Mouse (Mus musculus): ENCODE results near the gene Ifitm3. TPM values are rescaled to one million over a fixed set of nuclear protein-coding genes. Genes with fewer than 3 reads are reported as not detected.

The Ifitm3 gene
- polyA plus RNA-seq, 1 experiment from 2014 or later, result 19.3 TPM

DNA sequence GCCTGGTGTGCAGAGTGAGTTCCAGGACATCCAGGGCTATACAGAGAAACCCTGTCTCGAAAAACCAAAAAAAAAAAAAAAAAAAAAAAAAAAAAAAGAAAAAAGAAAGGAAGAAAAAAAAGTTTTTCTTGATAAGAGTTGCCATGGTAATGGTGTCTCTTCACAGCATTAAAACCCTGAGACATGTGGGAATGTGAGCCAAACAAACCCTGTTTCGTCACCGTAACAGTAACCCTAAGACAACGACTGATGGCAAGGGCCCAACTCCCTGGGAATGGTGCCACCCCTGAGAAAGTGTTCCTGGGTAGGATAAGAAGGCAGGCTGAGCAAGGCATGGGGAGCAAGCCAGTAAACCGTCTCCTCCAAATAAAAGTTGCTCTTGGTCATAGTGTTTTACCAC lies 3.7 kb downstream of the Ifitm3 start:
- no peak overlapping the region for H3K9ac ChIP-seq (replicated peaks; ENCODE audit: low read depth, low read length)
- no peaks in the 10 kb centered on the region for H3K36me3 ChIP-seq (ENCODE audit: control insufficient read depth, insufficient read depth, low read length)
- no peak overlapping the region for H3K4me2 ChIP-seq (ENCODE audit: low read depth, low read length)
- no peaks in the 10 kb centered on the region for H3K9me3 ChIP-seq (ENCODE audit: control insufficient read depth, low read length)
- H3K4me1 ChIP-seq (ENCODE audit: control insufficient read depth, insufficient read depth, low read length), result no peaks in the 10 kb centered on the region
- ATAC-seq (ENCODE audit: low read depth), result no peak
- H3K27ac ChIP-seq (ENCODE audit: low read depth, low read length), result no peak overlapping the region
- H3K4me3 ChIP-seq (ENCODE audit: low read depth, low read length), result no peak overlapping the region
- 67% methylated on average over 5 of the region's 5 CpGs for WGBS
- H3K27me3 ChIP-seq (ENCODE audit: control insufficient read depth, insufficient read depth, low read length), result no peaks in the 10 kb centered on the region

DNA sequence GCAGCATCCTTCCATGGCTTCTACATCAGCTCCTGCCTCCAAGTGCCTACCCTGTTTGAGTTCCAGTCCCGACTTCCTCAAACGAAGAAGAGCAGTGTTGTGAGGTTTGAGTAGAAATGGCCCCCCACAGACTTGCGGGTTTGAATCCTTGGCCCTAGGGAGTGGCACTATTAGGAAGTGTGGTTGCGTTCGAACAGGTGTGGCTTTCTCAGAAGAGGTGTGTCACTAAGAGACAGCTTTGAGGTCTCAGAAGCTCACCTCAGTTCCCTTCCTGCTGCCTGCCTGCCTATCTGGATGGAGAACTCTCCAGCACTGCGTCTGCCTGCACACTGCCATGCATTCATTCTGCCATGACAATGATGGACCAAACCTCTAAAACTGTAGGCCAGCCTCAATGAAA lies 4.1 kb downstream of the Ifitm3 start:
- H3K9ac ChIP-seq (replicated peaks; ENCODE audit: low read depth, low read length), result no peak overlapping the region
- H3K4me1 ChIP-seq (ENCODE audit: control insufficient read depth, insufficient read depth, low read length), result no peaks in the 10 kb centered on the region
- H3K4me3 ChIP-seq (ENCODE audit: low read depth, low read length), result no peak overlapping the region
- H3K4me2 ChIP-seq (ENCODE audit: low read depth, low read length), result no peak overlapping the region
- no peak overlapping the region for H3K27ac ChIP-seq (ENCODE audit: low read depth, low read length)
- no peaks in the 10 kb centered on the region for H3K9me3 ChIP-seq (ENCODE audit: control insufficient read depth, low read length)
- ATAC-seq (ENCODE audit: low read depth), result no peak
- H3K36me3 ChIP-seq (ENCODE audit: control insufficient read depth, insufficient read depth, low read length), result no peaks in the 10 kb centered on the region
- WGBS, result 93% methylated on average over 6 of the region's 6 CpGs
- H3K27me3 ChIP-seq (ENCODE audit: control insufficient read depth, insufficient read depth, low read length), result no peaks in the 10 kb centered on the region

DNA sequence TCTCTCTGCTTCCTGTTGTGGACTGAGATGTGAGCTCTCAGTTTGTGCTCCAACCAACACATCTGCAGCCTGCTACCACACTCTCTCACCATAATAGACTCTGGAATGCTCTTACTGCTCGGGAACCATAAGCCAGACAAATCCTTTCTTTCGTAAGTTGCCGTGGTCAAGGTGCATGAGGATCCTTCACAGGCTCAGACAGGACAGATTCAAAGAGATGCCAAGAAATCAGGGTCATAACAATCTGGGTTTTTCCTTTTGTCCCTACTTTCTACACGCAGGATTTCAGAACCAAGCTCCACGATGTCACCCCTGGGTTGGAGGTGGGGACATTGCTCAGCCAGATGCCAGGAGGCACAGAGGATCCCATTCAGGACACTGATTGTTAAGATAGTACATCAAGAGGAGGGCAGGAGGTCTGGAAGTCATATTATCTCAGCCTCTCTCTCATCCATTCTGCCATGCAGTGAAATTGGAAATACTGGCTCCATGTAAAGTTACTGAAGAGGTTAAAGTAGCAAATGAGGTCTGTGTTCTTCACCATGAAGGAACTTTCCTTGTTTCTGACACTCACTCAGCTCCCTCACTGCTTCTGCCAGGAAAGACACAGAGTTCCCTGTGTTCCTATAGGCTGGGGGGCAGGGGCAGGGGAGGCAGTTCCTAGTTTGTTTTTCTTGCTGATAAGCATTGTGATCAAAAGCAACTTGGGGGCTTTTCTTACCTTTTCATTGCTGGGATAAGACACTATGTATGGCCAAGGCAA lies 7.1 kb downstream of the Ifitm3 start:
- no peak overlapping the region for H3K4me3 ChIP-seq (ENCODE audit: low read depth, low read length)
- H3K27ac ChIP-seq (ENCODE audit: low read depth, low read length), result no peak overlapping the region
- no peak for ATAC-seq (ENCODE audit: low read depth)
- no peak overlapping the region for H3K4me2 ChIP-seq (ENCODE audit: low read depth, low read length)
- H3K27me3 ChIP-seq (ENCODE audit: control insufficient read depth, insufficient read depth, low read length), result no peaks in the 10 kb centered on the region
- no peaks in the 10 kb centered on the region for H3K36me3 ChIP-seq (ENCODE audit: control insufficient read depth, insufficient read depth, low read length)
- WGBS, result 90% methylated on average over 5 of the region's 5 CpGs
- H3K4me1 ChIP-seq (ENCODE audit: control insufficient read depth, insufficient read depth, low read length), result no peaks in the 10 kb centered on the region
- no peak overlapping the region for H3K9ac ChIP-seq (replicated peaks; ENCODE audit: low read depth, low read length)
- H3K9me3 ChIP-seq (ENCODE audit: control insufficient read depth, low read length), result no peaks in the 10 kb centered on the region

DNA sequence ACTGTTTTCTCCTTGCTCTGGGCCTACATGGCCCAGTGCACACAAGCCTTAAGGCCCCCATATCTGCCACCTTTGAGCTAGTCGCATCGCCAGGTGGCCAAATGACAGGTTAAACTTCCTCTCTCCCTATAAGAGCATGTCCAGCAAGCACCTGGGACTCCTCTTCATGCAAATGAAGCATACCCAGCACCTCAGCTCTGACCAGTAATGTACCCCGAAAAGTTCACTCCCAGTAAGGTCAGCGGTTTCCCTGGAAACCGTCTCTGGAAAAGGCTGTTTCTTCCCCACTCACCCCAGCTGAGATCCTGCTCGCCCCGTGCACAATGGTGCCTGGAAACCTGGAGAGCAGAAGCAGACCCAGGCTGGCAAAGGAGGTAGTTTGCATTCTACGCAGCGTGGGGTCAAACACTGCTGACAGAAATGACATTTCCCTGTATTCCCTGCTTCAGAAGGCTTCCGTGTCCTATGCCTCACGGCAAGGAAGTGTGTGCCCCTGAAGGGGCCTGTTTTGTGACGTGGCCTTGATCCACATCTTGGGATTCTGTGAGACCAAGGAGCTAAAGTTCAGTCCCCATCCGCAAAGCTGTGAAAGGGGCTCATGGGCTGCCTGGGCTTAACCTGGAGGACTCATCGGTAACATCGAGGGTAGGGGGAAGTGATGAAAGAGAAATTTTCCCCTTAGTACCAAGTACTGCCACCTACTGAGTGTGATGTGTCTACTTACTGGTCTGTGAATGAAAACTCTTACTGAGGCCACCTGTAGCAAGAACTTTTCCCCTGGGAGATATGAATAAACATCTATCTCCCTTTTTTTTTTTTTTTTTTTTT lies 9.5 kb downstream of the Ifitm3 start:
- no peak for ATAC-seq (ENCODE audit: low read depth)
- Histone ChIP-seq H3K27ac (ENCODE audit: low read depth, low read length) (no peak overlapping the region), H3K4me1 (ENCODE audit: control insufficient read depth, insufficient read depth, low read length) (no peaks in the 10 kb centered on the region), H3K9ac (replicated peaks; ENCODE audit: low read depth, low read length) (no peak overlapping the region), H3K4me2 (ENCODE audit: low read depth, low read length) (no peak overlapping the region), H3K4me3 (ENCODE audit: low read depth, low read length) (no peak overlapping the region), H3K27me3 (ENCODE audit: control insufficient read depth, insufficient read depth, low read length) (no peaks in the 10 kb centered on the region), H3K36me3 (ENCODE audit: control insufficient read depth, insufficient read depth, low read length) (no peaks in the 10 kb centered on the region), H3K9me3 (ENCODE audit: control insufficient read depth, low read length) (no peaks in the 10 kb centered on the region)
- WGBS, result 77% methylated on average over 15 of the region's 15 CpGs

DNA sequence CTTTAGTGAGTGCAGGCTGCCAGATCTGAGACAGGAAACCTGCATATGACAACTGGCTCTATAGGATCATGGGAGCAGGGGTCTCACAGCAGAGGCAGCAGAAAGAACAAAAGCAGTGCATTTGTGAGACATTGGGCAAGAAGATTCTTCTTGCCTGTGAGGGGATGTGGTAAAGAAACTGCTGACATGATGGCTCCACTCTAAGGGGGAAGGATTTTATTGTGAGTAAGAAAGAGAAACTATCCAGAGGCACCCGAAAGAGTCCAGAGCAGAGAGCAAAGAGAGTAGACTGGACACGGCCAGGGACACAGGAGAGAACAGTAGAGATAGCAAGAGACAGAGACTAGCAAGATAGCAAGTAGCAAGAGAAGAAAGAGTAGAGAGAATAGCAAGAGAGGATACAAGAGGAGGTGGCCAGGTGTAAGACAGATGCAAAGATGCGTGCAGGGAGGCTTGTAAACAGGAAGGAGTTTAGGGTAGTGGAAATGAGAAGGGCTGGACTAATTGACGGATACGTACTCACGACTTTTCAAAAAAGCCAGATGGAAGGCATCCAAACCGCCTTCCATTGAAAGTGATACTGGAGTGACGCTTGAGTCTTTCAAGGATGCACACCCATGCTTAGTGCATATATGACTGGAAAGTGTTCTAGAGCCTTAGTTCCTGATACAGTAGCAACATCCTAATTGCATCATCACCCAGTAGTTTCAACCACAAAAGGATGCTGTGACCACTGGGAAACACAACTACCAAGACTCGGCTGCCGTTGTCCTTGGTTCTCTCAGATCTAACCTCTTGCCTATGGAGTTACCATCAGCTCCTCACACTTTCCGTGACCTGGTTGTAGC lies 11.5 kb downstream of the Ifitm3 start:
- Histone ChIP-seq H3K4me1 (ENCODE audit: control insufficient read depth, insufficient read depth, low read length) (no peaks in the 10 kb centered on the region), H3K4me2 (ENCODE audit: low read depth, low read length) (no peak overlapping the region), H3K27me3 (ENCODE audit: control insufficient read depth, insufficient read depth, low read length) (no peaks in the 10 kb centered on the region), H3K27ac (ENCODE audit: low read depth, low read length) (no peak overlapping the region), H3K9me3 (ENCODE audit: control insufficient read depth, low read length) (no peaks in the 10 kb centered on the region), H3K4me3 (ENCODE audit: low read depth, low read length) (no peak overlapping the region), H3K9ac (replicated peaks; ENCODE audit: low read depth, low read length) (no peak overlapping the region), H3K36me3 (ENCODE audit: control insufficient read depth, insufficient read depth, low read length) (no peaks in the 10 kb centered on the region)
- WGBS, result 93% methylated on average over 11 of the region's 11 CpGs
- ATAC-seq (ENCODE audit: low read depth), result no peak

DNA sequence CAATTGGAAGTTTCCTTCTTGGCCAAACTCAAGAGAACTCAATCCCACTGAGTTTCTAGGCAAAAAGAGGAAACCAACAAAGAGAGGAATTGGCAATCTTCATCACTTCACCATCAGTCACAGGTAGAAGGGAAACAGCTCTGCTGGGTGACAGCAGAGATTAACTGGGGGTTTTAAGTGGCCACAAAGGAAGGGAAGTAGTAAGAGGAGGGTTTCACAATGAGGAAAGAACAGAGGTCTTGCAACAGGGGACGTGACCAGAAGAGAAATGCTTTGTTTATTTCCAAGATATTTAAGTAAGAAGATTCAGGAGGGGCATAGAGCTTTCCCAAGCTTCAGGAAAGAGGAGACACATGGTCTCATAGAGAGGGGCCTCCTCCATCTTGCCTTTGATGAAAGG lies 12.8 kb downstream of the Ifitm3 start:
- H3K27me3 ChIP-seq (ENCODE audit: control insufficient read depth, insufficient read depth, low read length), result no peaks in the 10 kb centered on the region
- no peaks in the 10 kb centered on the region for H3K36me3 ChIP-seq (ENCODE audit: control insufficient read depth, insufficient read depth, low read length)
- H3K4me2 ChIP-seq (ENCODE audit: low read depth, low read length), result no peak overlapping the region
- H3K27ac ChIP-seq (ENCODE audit: low read depth, low read length), result no peak overlapping the region
- H3K9ac ChIP-seq (replicated peaks; ENCODE audit: low read depth, low read length), result no peak overlapping the region
- no peaks in the 10 kb centered on the region for H3K4me1 ChIP-seq (ENCODE audit: control insufficient read depth, insufficient read depth, low read length)
- no peak for ATAC-seq (ENCODE audit: low read depth)
- H3K4me3 ChIP-seq (ENCODE audit: low read depth, low read length), result no peak overlapping the region
- 67% methylated on average over 1 of the region's 1 CpGs for WGBS
- H3K9me3 ChIP-seq (ENCODE audit: control insufficient read depth, low read length), result no peaks in the 10 kb centered on the region

DNA sequence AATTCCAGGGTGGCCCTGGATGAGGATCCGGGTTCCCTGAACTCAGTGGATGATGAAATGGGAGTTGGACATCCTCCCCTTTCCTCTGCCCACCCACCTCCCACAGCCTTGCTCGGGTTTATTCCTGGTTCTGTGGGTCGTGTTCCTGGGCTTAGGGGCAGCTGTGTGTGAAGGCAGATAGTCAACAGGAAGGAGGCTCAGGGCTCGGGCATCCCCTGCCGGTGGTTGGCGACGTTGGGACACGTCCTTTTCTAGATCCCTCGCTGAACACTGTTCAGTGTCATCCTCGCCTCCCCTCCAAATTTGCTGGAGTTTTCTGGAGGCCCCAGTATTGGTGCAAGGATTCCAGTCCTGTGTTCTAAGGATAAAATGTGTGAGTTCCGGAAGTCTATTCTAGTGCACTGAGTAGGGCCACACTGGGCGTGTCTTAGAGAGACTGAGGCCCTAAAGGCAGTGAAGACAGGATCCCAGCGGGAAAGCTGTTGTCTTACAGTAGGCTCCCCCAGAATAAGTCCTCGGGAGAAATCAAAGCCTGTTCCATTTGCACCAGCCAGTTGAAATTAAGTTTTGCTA lies 19.4 kb downstream of the Ifitm3 start:
- no peak overlapping the region for H3K9ac ChIP-seq (replicated peaks; ENCODE audit: low read depth, low read length)
- H3K4me1 ChIP-seq (ENCODE audit: control insufficient read depth, insufficient read depth, low read length), result no peaks in the 10 kb centered on the region
- no peak for ATAC-seq (ENCODE audit: low read depth)
- H3K27me3 ChIP-seq (ENCODE audit: control insufficient read depth, insufficient read depth, low read length), result no peaks in the 10 kb centered on the region
- WGBS, result 88% methylated on average over 14 of the region's 14 CpGs
- H3K9me3 ChIP-seq (ENCODE audit: control insufficient read depth, low read length), result no peaks in the 10 kb centered on the region
- H3K27ac ChIP-seq (ENCODE audit: low read depth, low read length), result no peak overlapping the region
- H3K4me2 ChIP-seq (ENCODE audit: low read depth, low read length), result no peak overlapping the region
- H3K4me3 ChIP-seq (ENCODE audit: low read depth, low read length), result no peak overlapping the region
- no peaks in the 10 kb centered on the region for H3K36me3 ChIP-seq (ENCODE audit: control insufficient read depth, insufficient read depth, low read length)

DNA sequence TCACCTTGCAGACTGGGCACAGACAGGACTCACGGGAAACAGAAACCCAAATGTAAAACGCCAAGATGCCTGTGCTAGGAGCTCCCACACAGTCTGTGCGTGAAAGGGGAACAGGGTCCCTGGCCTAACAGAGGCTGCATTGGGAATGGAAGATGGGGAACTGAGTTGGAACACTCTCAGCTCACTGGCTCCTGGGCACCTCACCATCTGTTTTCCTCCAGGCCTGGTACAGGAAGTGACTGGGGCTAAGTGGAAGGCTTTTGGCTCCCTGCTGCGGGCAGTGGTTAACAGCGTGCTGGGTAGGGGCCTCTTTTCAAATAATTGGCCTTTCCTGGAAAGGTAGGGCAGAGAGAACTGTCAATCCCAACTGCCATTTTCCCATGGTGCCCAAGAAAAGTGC lies 19.9 kb downstream of the Ifitm3 start:
- H3K36me3 ChIP-seq (ENCODE audit: control insufficient read depth, insufficient read depth, low read length), result no peaks in the 10 kb centered on the region
- no peaks in the 10 kb centered on the region for H3K9me3 ChIP-seq (ENCODE audit: control insufficient read depth, low read length)
- H3K4me3 ChIP-seq (ENCODE audit: low read depth, low read length), result no peak overlapping the region
- no peaks in the 10 kb centered on the region for H3K4me1 ChIP-seq (ENCODE audit: control insufficient read depth, insufficient read depth, low read length)
- H3K27ac ChIP-seq (ENCODE audit: low read depth, low read length), result no peak overlapping the region
- no peak for ATAC-seq (ENCODE audit: low read depth)
- no peak overlapping the region for H3K4me2 ChIP-seq (ENCODE audit: low read depth, low read length)
- WGBS, result 71% methylated on average over 5 of the region's 5 CpGs
- no peaks in the 10 kb centered on the region for H3K27me3 ChIP-seq (ENCODE audit: control insufficient read depth, insufficient read depth, low read length)
- no peak overlapping the region for H3K9ac ChIP-seq (replicated peaks; ENCODE audit: low read depth, low read length)

Measured in neural tube, embryonic 14.5 days (tissue).